Mouse (Mus musculus): ENCODE data around the gene Sgms2.

Gene Sgms2

GRCm38 (mm10) chr3:131491361-131491925 lies at the start of gene Sgms2:
TSS of gene Sgms2 (minus strand) at chr3:131491411.
- DNase-seq (ENCODE audit: low spot score): no peak

- DNase-seq (ENCODE audit: low spot score): no peak
Measured at GRCm38 (mm10) chr3:131525229-131525628, 34.0 kb upstream of the Sgms2 start.

GRCm38 (mm10) chr3:131524779-131525178 lies 33.6 kb upstream of the Sgms2 start:
- DNase-seq (ENCODE audit: low spot score): peak; percentile 80

- no peak for DNase-seq (ENCODE audit: low spot score)
Measured at GRCm38 (mm10) chr3:131524210-131524609, 33.0 kb upstream of the Sgms2 start.

- DNase-seq (ENCODE audit: low spot score): no peak
Measured at GRCm38 (mm10) chr3:131523749-131524148, 32.5 kb upstream of the Sgms2 start.

GRCm38 (mm10) chr3:131522243-131522642 lies 31.0 kb upstream of the Sgms2 start:
- no peak for DNase-seq (ENCODE audit: low spot score)

- no peak for DNase-seq (ENCODE audit: low spot score)
Measured at GRCm38 (mm10) chr3:131521206-131521605, 30.0 kb upstream of the Sgms2 start.

DNA sequence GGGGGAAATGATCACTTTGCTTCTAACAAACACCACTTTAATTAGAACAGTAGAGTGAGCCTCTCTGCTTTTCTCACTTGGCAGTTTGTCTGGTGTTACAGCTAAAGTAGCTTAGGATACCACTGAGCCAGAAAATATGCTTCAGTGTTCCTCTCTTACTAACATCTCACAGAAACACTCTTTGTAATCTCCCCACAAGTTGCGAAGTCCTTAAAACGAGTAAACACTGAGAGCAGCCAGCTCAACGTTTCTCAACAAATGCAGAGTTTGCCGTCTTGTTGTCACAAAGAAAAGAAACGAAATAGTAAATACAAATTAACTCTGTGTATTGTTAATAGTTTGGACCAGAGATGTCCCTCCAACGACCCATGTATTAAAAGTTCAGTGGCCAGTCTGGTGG lies 26.5 kb upstream of the Sgms2 start:
- DNase-seq (ENCODE audit: low spot score): no peak

- DNase-seq (ENCODE audit: low spot score): no peak
Measured at GRCm38 (mm10) chr3:131516332-131516999, 25.3 kb upstream of the Sgms2 start.

DNA sequence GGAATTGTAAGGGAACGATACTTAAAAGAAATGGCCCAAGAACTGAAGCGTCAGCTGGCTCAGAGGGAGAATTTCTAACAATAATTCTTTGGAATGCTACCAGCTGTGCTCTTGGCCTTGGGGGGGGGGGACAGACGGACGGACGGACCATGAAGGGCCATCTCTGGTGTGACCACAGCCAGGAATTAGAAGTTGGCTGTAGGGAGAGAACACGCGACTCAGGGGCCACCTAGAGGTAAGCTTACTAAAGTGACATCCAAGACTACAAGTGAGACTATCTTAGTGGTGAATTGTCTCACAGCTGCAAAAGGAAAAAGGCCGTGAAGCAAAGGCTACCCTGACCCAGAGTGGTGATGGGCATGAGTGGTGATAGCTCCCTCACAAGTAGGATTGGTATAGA lies 20.4 kb upstream of the Sgms2 start:
- no peak for DNase-seq (ENCODE audit: low spot score)

GRCm38 (mm10) chr3:131508024-131508423 lies 16.8 kb upstream of the Sgms2 start:
- no peak for DNase-seq (ENCODE audit: low spot score)

- DNase-seq (ENCODE audit: low spot score): no peak
Measured at GRCm38 (mm10) chr3:131504595-131505223, 13.5 kb upstream of the Sgms2 start.

DNA sequence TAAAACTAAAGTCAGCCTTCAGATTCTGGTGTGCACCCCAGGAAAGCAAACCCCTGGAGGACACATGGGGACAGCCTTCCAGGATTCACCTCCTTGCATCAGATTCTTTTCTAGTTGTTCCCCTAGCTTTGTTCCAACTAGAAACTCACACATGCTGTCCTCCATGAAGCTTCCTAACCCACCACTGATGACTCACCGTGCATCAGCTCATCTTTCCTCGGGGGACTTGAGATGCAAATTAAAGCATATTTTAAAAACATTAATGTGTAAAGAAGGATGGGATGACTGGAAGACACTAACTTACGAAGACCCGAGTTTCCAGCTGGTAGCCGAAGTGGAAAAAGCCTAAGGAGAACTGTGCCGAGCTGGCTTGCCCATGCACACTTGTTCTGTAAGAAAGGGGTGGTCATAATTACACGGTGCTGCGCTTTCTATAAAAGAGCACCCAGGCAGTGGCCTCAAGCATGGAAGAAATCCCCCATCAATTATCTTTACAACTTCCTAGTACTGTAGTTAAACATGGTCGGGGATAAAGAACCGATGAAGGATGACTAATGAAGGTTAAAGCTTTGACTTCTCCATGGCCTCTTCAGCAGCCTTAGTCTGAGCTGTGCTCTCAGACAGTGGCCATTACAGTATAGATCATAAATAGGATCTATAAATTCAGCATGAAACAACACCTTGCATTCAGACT lies 10.6 kb upstream of the Sgms2 start:
- DNase-seq (ENCODE audit: low spot score): no peak

DNA sequence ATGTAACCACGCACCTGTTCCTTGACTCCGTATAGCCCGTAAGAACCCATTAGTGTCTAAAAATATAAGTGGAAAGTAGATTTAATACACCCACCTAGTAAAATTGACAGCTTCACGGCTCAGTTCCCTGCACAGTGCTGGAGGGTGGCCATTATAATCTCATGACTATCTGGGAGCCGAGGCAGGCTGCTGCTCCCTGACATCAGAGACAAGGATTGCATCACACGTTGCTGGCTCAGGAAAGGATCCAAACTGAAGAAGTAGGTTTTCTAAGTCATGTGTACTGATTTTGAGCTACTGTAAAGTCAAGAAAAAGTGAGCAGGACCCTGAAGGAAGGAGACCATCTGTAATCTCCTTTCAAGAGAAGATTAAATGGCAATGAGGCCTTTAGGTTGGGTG lies 8.4 kb upstream of the Sgms2 start:
- no peak for DNase-seq (ENCODE audit: low spot score)

- no peak for DNase-seq (ENCODE audit: low spot score)
Measured at GRCm38 (mm10) chr3:131496506-131497122, 5.4 kb upstream of the Sgms2 start.

DNA sequence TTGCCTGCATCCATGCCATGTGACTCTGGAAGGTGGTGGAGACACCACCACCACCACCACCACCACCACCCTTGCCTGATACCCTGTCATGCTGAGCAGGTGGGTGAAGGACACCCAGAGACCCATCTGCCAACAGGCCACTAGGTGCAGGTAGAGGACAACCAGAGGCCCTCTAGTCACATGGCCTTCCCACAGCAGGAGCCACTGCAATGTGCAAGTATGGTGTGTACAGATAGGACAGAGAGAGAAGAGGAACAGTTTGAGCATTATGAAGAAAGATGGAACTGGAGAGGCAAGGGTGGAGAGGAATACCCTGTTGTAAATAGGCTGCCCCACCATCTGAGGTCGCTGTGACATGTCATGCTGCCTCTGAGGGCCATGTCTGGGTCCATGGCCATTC lies 3.9 kb upstream of the Sgms2 start:
- DNase-seq (ENCODE audit: low spot score): no peak

GRCm38 (mm10) chr3:131493194-131493593 lies 2.0 kb upstream of the Sgms2 start:
- DNase-seq (ENCODE audit: low spot score): no peak

GRCm38 (mm10) chr3:131491980-131492379 lies 769 bp upstream of the Sgms2 start:
- no peak for DNase-seq (ENCODE audit: low spot score)

DNA sequence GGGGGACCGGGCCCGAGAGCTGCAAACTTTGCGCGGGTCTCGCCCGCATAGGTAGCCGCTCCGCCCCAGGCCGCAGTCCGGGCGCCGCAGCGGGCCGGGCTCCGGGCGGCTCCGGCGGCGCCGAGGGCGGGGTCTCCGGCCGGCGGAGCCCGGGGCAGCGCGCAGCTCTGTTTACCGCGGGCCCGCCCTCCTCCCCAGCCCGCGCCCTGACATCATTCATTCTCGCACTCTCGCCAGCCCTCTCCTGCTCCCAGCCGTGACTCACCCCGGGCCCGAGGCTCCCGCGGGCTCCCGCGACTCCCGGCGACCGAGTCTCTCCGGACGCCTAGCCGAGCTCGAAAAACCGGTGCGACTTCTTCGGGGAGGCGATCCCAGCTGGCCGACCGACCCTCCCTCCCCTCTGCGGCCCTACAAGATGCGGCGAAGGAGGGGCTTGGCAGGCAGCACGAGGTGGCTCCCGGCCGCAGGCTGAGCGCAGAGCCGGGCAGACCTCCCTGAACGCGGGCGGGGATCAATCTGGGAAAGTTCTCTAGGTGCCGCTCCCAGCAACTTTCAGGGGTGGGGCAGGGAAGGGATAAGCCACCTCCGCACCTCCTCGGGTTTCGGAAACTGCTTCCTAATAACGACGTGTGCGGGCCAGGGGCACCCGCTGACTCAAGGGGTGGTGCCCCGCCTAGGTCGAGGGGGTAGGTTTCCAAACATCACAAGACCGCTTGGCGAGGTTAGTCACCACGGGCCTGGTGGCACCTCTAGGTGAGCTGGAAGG lies 885 bp downstream of the Sgms2 start:
- DNase-seq (ENCODE audit: low spot score): peak; percentile 74

DNA sequence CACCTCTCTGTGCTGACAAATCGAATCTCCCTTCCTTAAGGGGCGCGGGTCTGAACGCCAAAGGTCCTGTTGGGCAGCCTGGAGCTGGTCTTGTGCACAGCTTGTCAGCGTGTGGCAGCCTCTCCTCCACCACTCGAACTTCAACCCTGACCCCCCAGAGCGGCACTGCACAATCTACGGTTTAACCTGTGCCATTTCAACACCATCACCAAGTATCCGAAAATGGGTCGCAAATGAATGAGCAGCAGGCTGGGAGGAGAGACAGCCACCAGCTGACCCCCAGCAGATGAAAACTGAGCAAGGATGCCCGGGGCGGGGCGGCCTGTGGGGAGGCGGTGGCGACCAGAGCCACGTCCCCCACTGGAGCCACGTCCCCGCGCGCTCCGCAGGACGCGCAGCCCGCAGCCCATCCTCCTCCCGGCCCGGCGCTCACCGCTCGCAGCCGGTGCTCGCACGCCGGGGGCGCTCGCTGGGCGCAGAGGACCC lies 1.5 kb downstream of the Sgms2 start:
- peak; percentile 60 for DNase-seq (ENCODE audit: low spot score)

GRCm38 (mm10) chr3:131488969-131489368 lies 2.2 kb downstream of the Sgms2 start:
- DNase-seq (ENCODE audit: low spot score): no peak

DNA sequence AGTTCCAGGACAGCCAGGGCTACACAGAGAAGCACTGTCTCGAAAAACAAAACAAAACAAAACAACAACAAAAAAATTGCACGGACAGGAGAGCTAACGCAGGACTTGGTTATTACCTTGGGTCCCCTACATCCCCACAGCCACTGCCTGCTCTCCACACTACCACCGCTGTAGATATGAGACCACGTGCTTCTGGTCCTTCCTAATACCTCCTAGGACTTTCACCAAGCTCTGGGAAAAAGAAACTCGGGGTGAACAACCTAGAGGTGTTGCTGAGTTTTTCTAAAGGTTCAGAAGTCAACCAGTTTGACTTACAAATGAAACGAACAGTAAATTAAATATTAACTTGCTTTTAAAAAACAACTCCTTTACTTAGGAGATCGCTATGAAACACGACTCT lies 2.8 kb downstream of the Sgms2 start:
- no peak for DNase-seq (ENCODE audit: low spot score)

Measured in testis, postnatal 10 days (tissue).